Mouse (Mus musculus) right cerebral cortex, adult 2 months (tissue): ENCODE measurements around the gene Ldlrad2.
"Not testable (repeated sequence)": the region's sequence is repeated elsewhere in the genome, so short reads cannot be mapped to it uniquely, and the experiment has no call there.

ENCODE experiments used
- DNase-seq, 2 experiments: peaks; one replicate each; pipeline ENCODE4 v3.0.0; 2021 to 2022; ENCODE audit warnings: low spot score in 2 of 2

The Ldlrad2 gene

GRCm38 (mm10) chr4:137574469-137574868, at the start of gene Ldlrad2:
TSS of gene Ldlrad2 (minus strand) at chr4:137574569.
- no peak for DNase-seq

- DNase-seq = no peak
These were observed 48.5 kb upstream of the Ldlrad2 start for GRCm38 (mm10) chr4:137622847-137623246.

- no peak for DNase-seq
These were observed 35.9 kb upstream of the Ldlrad2 start for GRCm38 (mm10) chr4:137610256-137610655.

- no peak for DNase-seq
These were observed 35.3 kb upstream of the Ldlrad2 start for GRCm38 (mm10) chr4:137609702-137610101.

- DNase-seq = no peak
These were observed 34.9 kb upstream of the Ldlrad2 start for GRCm38 (mm10) chr4:137609281-137609680.

- no peak for DNase-seq
These were observed 32.7 kb upstream of the Ldlrad2 start for GRCm38 (mm10) chr4:137607023-137607422.

GRCm38 (mm10) chr4:137603449-137604171, 29.2 kb upstream of the Ldlrad2 start:
- no peak for DNase-seq

- no peak for DNase-seq
These were observed 24.2 kb upstream of the Ldlrad2 start for GRCm38 (mm10) chr4:137598577-137598976.

GRCm38 (mm10) chr4:137597098-137597630, 22.8 kb upstream of the Ldlrad2 start:
- no peak for DNase-seq

GRCm38 (mm10) chr4:137594496-137595270, 20.3 kb upstream of the Ldlrad2 start:
- DNase-seq = peak; percentile 49 to 71

GRCm38 (mm10) chr4:137593601-137594495, 19.5 kb upstream of the Ldlrad2 start, which contains the start of gene Usp48:
TSS of gene Usp48 (plus strand) at chr4:137593755.
- DNase-seq = peak; percentile 99 to 100

- DNase-seq = no peak
These were observed 16.6 kb upstream of the Ldlrad2 start for GRCm38 (mm10) chr4:137590961-137591360.

- no peak for DNase-seq
These were observed 15.2 kb upstream of the Ldlrad2 start for GRCm38 (mm10) chr4:137589586-137589985.

- DNase-seq = not testable (repeated sequence)
These were observed 14.7 kb upstream of the Ldlrad2 start for GRCm38 (mm10) chr4:137589095-137589494.

- DNase-seq = no peak
These were observed 7.4 kb upstream of the Ldlrad2 start for GRCm38 (mm10) chr4:137581815-137582214.

GRCm38 (mm10) chr4:137580299-137580698, 5.9 kb upstream of the Ldlrad2 start:
- no peak for DNase-seq

- DNase-seq = no peak
These were observed 5.4 kb upstream of the Ldlrad2 start for GRCm38 (mm10) chr4:137579789-137580188.

GRCm38 (mm10) chr4:137578181-137578845, 3.9 kb upstream of the Ldlrad2 start:
- peak; percentile 22 to 41 for DNase-seq

GRCm38 (mm10) chr4:137577486-137577885, 3.1 kb upstream of the Ldlrad2 start:
- no peak for DNase-seq

- no peak for DNase-seq
These were observed 4.5 kb downstream of the Ldlrad2 start for GRCm38 (mm10) chr4:137569873-137570272.

GRCm38 (mm10) chr4:137556673-137557210, 17.6 kb downstream of the Ldlrad2 start:
- no peak for DNase-seq
